In the genomic region with DNA sequence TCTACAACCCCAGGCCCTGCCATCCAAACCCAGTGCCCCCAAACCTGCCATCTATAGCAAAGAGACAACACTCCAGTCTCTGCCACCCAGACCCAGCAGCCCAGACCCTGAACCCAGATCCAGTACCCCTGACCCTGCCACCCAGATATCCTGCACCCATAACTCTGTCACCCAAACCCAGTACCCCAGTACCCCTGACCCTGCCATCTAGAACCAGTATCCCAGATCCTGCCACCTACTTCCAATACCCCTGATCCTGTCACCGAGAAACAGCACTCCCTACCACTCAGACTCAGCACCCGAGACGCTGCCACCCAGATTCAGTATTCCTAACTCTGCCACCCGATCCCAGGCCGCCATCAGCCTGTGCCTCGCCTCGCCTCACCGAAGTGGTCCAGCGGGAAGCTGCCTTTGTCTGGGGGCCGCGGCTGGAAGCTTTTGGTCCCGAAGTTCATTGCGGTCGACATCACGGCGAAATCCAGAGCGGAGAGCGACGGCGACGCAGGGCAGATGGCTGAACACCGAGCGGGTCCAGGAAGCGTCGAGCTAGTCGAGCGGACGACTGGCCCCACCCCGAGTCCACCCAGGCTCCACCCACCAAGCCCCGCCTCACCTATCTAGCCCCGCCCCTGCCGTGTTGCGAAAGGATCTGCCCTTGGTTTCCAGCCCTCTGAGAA, we compare ENCODE assay signal across 8 mouse cellular contexts. TPM values are rescaled to one million over a fixed set of nuclear protein-coding genes. Genes with fewer than 3 reads are reported as not detected.
DNase-seq lines count a peak whose midpoint lies in the region; ATAC-seq lines count a peak whose summit lies in the region.

No protein-coding gene starts in this region.

- H3K4me3 ChIP-seq in hindbrain, embryonic 12.5 days = peak overlapping the region; percentile 81

- DNase-seq in Muller cell, postnatal 12 days (ENCODE audit: inconsistent ontology term) = peak; percentile 96
- peak; percentile 92 for DNase-seq in cerebellum, adult 9-11 months
- peak; percentile 81 to 92 for DNase-seq in frontal cortex, adult 2 months (ENCODE audit: extremely low spot score in 1 of 2, low spot score in 1 of 2)
- DNase-seq in layer of hippocampus, postnatal 14 days (ENCODE audit: low spot score in 2 of 2) = peak; percentile 87 to 94
- DNase-seq in lung, postnatal 25 days (ENCODE audit: low spot score) = peak; percentile 95
- peak; percentile 96 for DNase-seq in retina, embryonic 14.5 days (ENCODE audit: low spot score)
- peak; percentile 99 for DNase-seq in thymus, postnatal 4 days

- peak; percentile 88 for ATAC-seq in hindbrain, embryonic 12.5 days (ENCODE audit: low FRiP score)

- peaks cover 28% of the 10 kb centered on the region for H3K36me3 ChIP-seq in hindbrain, embryonic 12.5 days

- peak overlapping the region; percentile 94 for H3K4me2 ChIP-seq in hindbrain, embryonic 12.5 days (replicated peaks)

- peaks cover 11% of the 10 kb centered on the region for H3K4me1 ChIP-seq in hindbrain, embryonic 12.5 days

- under 1% methylated on average over 33 of the region's 33 CpGs for WGBS in hindbrain, embryonic 12.5 days

- peak overlapping the region; percentile 81 for H3K27ac ChIP-seq in hindbrain, embryonic 12.5 days

- no peaks in the 10 kb centered on the region; the same call in 1 of the 2 replicates for H3K27me3 ChIP-seq in hindbrain, embryonic 12.5 days

- no peaks in the 10 kb centered on the region for H3K9me3 ChIP-seq in hindbrain, embryonic 12.5 days (replicated peaks)

- H3K9ac ChIP-seq in hindbrain, embryonic 12.5 days = peak overlapping the region; percentile 92

RNA-seq across cellular contexts. Expression of gene Cox19, which starts 6.4 kb away (rescaled TPM):
- 93.5 and 97.3 TPM in 2 replicates for polyA plus RNA-seq in frontal cortex, adult 2 months (2012; rRNA removed)
- 107 and 117 TPM in 2 replicates for polyA plus RNA-seq in hindbrain, embryonic 12.5 days (2016; fragmentation: Nextera tagmentation; extraction: Ambion mirVana)
- total RNA-seq in layer of hippocampus, postnatal 14 days (2021) = 10 to 100 TPM; 73.6 to 79.4 TPM

RNA-seq across cellular contexts. Expression of gene Cyp2w1, which starts 7.6 kb away (rescaled TPM):
- not detected in 2 replicates for polyA plus RNA-seq in frontal cortex, adult 2 months (2012; rRNA removed)
- polyA plus RNA-seq in hindbrain, embryonic 12.5 days (2016; fragmentation: Nextera tagmentation; extraction: Ambion mirVana) = 0.41 and 0.46 TPM in 2 replicates
- total RNA-seq in layer of hippocampus, postnatal 14 days (2021) = not detected

RNA-seq across cellular contexts. Expression of gene Adap1, which starts 19.4 kb away (rescaled TPM):
- polyA plus RNA-seq in frontal cortex, adult 2 months (2012; rRNA removed) = 178 and 201 TPM in 2 replicates
- polyA plus RNA-seq in hindbrain, embryonic 12.5 days (2016; fragmentation: Nextera tagmentation; extraction: Ambion mirVana) = 13.1 and 13.7 TPM in 2 replicates
- 100 to 1,000 TPM; 263 to 264 TPM for total RNA-seq in layer of hippocampus, postnatal 14 days (2021)

RNA-seq across cellular contexts. Expression of gene Gpr146, which starts 32.7 kb away (rescaled TPM):
- 12.0 and 15.2 TPM in 2 replicates for polyA plus RNA-seq in frontal cortex, adult 2 months (2012; rRNA removed)
- 1.8 and 2.4 TPM in 2 replicates for polyA plus RNA-seq in hindbrain, embryonic 12.5 days (2016; fragmentation: Nextera tagmentation; extraction: Ambion mirVana)
- total RNA-seq in layer of hippocampus, postnatal 14 days (2021) = 10 to 100 TPM; 10.1 to 11.8 TPM

Comparison
In these comparisons a context has a peak if more than half of its experiments do, and no peak if none do; other contexts are left out.
1. Peak in every context shown above with its lines: DNase-seq, ATAC-seq, H3K4me3 ChIP-seq and H3K27ac ChIP-seq.
2. RNA of gene Adap1, which starts 19.4 kb away (polyA plus RNA-seq): 178 to 201 TPM in frontal cortex, adult 2 months; 13.1 to 13.7 TPM in hindbrain, embryonic 12.5 days; every median in the first group is over 10 times any median in the second.